Mouse (Mus musculus): ENCODE results near the gene Piga.

Gene Piga

GRCm38 (mm10) chrX:164431133-164431532 is 11.5 kb downstream of the Piga start:
- no peak for ATAC-seq (ENCODE audit: insufficient number of reproducible peaks, low FRiP score, low TSS enrichment)

- no peak for ATAC-seq (ENCODE audit: insufficient number of reproducible peaks, low FRiP score, low TSS enrichment)
Measured at GRCm38 (mm10) chrX:164431541-164431940, 12.0 kb downstream of the Piga start.

GRCm38 (mm10) chrX:164432682-164433081 is 13.1 kb downstream of the Piga start:
- ATAC-seq (ENCODE audit: insufficient number of reproducible peaks, low FRiP score, low TSS enrichment): no peak

GRCm38 (mm10) chrX:164436709-164437108 is 17.1 kb downstream of the Piga start, which contains the start of gene Asb11:
TSS of gene Asb11 (plus strand) at chrX:164436994.
- ATAC-seq (ENCODE audit: insufficient number of reproducible peaks, low FRiP score, low TSS enrichment): no peak

GRCm38 (mm10) chrX:164439462-164439861 is 19.9 kb downstream of the Piga start:
- no peak for ATAC-seq (ENCODE audit: insufficient number of reproducible peaks, low FRiP score, low TSS enrichment)

GRCm38 (mm10) chrX:164440140-164440539 is 20.6 kb downstream of the Piga start:
- no peak for ATAC-seq (ENCODE audit: insufficient number of reproducible peaks, low FRiP score, low TSS enrichment)

GRCm38 (mm10) chrX:164440703-164441102 is 21.1 kb downstream of the Piga start:
- ATAC-seq (ENCODE audit: insufficient number of reproducible peaks, low FRiP score, low TSS enrichment): no peak

- ATAC-seq (ENCODE audit: insufficient number of reproducible peaks, low FRiP score, low TSS enrichment): no peak
Measured at GRCm38 (mm10) chrX:164441306-164441705, 21.7 kb downstream of the Piga start.

- no peak for ATAC-seq (ENCODE audit: insufficient number of reproducible peaks, low FRiP score, low TSS enrichment)
Measured at GRCm38 (mm10) chrX:164445601-164446000, 26.0 kb downstream of the Piga start.

- ATAC-seq (ENCODE audit: insufficient number of reproducible peaks, low FRiP score, low TSS enrichment): no peak
Measured at GRCm38 (mm10) chrX:164446106-164446551, 26.5 kb downstream of the Piga start.

GRCm38 (mm10) chrX:164446835-164447681 is 27.5 kb downstream of the Piga start:
- ATAC-seq (ENCODE audit: insufficient number of reproducible peaks, low FRiP score, low TSS enrichment): no peak

- ATAC-seq (ENCODE audit: insufficient number of reproducible peaks, low FRiP score, low TSS enrichment): no peak
Measured at GRCm38 (mm10) chrX:164447682-164448071, 28.1 kb downstream of the Piga start.

- no peak for ATAC-seq (ENCODE audit: insufficient number of reproducible peaks, low FRiP score, low TSS enrichment)
Measured at GRCm38 (mm10) chrX:164449201-164449600, 29.6 kb downstream of the Piga start.

- no peak for ATAC-seq (ENCODE audit: insufficient number of reproducible peaks, low FRiP score, low TSS enrichment)
Measured at GRCm38 (mm10) chrX:164459205-164459878, 39.8 kb downstream of the Piga start.
